Mouse (Mus musculus) cerebellum, postnatal 36 days (tissue): Measurements from ENCODE around the gene Pip5k1a.
"Not testable (repeated sequence)": the region's sequence is repeated elsewhere in the genome, so short reads cannot be mapped to it uniquely, and the experiment has no call there.

Experiments used
- DNase-seq, 2 experiments: peaks; one replicate each; pipeline ENCODE4 v3.0.0; 2021 to 2022; ENCODE audit warnings: mixed read lengths in 2 of 2

Gene Pip5k1a

GRCm38 (mm10) chr3:95041625-95042024 is 65.1 kb downstream of the Pip5k1a start:
- no peak for DNase-seq

GRCm38 (mm10) chr3:95029953-95030352 is 76.8 kb downstream of the Pip5k1a start:
- no peak for DNase-seq

- not testable (repeated sequence) for DNase-seq
These were observed 77.4 kb downstream of the Pip5k1a start for GRCm38 (mm10) chr3:95029291-95029827.

GRCm38 (mm10) chr3:95028603-95029002 is 78.1 kb downstream of the Pip5k1a start:
- no peak for DNase-seq

GRCm38 (mm10) chr3:95027701-95028100 is 79.0 kb downstream of the Pip5k1a start:
- no peak for DNase-seq

- DNase-seq = no peak
These were observed 79.6 kb downstream of the Pip5k1a start for GRCm38 (mm10) chr3:95027057-95027645.

GRCm38 (mm10) chr3:95025202-95025601 is 81.5 kb downstream of the Pip5k1a start:
- DNase-seq = no peak

- DNase-seq = no peak
These were observed 82.2 kb downstream of the Pip5k1a start for GRCm38 (mm10) chr3:95024551-95024950.

- not testable (repeated sequence) for DNase-seq
These were observed 85.8 kb downstream of the Pip5k1a start for GRCm38 (mm10) chr3:95020956-95021355.

- no peak for DNase-seq
These were observed 88.0 kb downstream of the Pip5k1a start for GRCm38 (mm10) chr3:95018741-95019140.

GRCm38 (mm10) chr3:95016532-95017056 is 90.1 kb downstream of the Pip5k1a start:
- no peak for DNase-seq

GRCm38 (mm10) chr3:95015891-95016531 is 90.7 kb downstream of the Pip5k1a start:
- DNase-seq = peak; percentile 95 to 96

- peak; percentile 99 to 100 for DNase-seq
These were observed 91.3 kb downstream of the Pip5k1a start, which contains the start of gene Zfp687 for GRCm38 (mm10) chr3:95015337-95015872. Zfp687 (minus strand) TSS chr3:95015448.

GRCm38 (mm10) chr3:95014428-95015151 is 92.1 kb downstream of the Pip5k1a start:
- DNase-seq = peak; percentile 57 to 58

- DNase-seq = peak; percentile 67 to 69
These were observed 92.9 kb downstream of the Pip5k1a start for GRCm38 (mm10) chr3:95013699-95014427.

- no peak for DNase-seq
These were observed 93.7 kb downstream of the Pip5k1a start for GRCm38 (mm10) chr3:95012982-95013381.

- no peak for DNase-seq
These were observed 96.3 kb downstream of the Pip5k1a start for GRCm38 (mm10) chr3:95010396-95010795.
